Mouse (Mus musculus): ENCODE measurements around the gene Prss1.
"Not testable (repeated sequence)": the region's sequence is repeated elsewhere in the genome, so short reads cannot be mapped to it uniquely, and the experiment has no call there.

Prss1 gene

DNA sequence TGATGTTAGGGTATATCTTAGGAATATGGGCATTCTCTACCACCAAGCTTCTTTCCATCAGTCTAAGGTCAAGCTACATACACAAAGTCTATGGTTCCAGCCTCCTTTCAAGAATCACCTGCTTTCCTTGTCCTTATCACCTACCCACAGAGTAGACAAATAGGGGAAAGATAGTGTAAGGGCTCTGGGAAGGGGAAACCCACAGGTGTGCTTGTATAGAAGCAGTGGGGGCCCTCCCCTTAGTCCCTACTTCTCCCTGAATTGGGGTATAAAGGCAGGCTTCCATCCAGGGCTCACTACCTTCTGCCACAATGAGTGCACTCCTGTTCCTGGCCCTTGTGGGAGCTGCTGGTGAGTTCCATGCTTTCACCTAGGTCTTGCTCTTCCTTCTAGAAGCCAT lies at the start of gene Prss1:
Gene Prss1 (plus strand): TSS at position 301 of the 400 bp plus-strand sequence.
- DNase-seq (ENCODE audit: low spot score in 2 of 2) = not testable (repeated sequence)

DNA sequence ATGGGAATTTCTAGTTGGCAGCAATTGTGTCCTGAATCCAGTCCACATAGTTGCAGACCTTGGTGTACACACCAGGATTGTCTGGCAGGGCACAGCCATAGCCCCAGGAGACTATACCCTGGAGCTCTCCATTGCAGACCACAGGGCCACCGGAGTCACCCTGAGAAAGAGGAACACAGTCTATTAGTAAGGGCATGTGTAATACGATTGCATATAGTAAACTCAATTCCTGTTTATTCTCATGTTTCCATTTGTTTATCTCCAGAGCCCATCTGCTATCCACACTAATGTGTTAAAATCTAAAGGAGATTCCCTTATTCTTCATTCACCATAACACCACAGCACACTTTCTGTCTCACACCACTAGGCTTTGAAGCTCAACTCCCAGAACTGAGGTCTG lies 16.5 kb upstream of the Prss1 start:
- DNase-seq (ENCODE audit: low spot score in 2 of 2) = not testable (repeated sequence)

DNA sequence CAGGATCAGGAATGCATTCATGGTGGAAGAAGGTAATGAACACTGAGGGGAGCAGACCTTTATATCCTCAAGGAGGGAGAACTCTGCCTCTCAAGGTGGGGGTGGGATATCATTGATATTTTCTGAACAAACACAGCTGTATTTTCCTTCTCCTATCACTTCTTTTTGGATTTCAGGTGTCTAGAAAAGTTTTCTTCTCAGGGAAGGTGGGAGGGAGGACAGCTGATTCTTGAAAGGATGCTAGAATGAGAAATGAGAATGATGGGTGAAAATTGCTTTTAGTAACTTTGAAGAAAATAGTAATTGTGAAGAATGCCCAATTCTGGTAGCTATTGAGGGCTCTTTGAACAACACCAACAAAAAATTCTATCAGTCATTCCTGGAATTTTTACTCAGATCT lies 12.7 kb upstream of the Prss1 start, which contains the start of gene Gm10334:
Gene Gm10334 (minus strand): TSS at position 101 of the 400 bp plus-strand sequence.
- DNase-seq (ENCODE audit: low spot score in 2 of 2) = not testable (repeated sequence)

DNA sequence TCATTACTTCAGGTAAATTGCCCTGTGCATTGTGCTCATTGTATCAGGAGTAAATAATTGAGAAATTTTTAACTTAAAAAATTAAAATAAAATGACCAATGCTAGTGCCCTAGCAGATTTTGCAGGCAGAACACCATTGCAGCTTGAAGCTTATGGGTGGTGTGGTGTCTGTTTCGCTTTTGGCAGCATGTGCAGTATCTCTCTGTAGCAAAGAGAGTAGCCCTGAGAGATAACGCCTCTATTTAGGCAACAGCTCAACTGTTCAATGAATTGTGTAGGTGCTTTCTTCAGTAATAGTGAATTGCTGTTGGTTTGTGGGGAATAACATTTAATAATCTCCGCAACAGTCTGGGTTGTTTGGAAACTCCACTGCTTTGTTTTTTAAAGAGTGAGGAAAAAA lies 40.6 kb downstream of the Prss1 start:
- DNase-seq (ENCODE audit: low spot score in 2 of 2) = no peak

DNA sequence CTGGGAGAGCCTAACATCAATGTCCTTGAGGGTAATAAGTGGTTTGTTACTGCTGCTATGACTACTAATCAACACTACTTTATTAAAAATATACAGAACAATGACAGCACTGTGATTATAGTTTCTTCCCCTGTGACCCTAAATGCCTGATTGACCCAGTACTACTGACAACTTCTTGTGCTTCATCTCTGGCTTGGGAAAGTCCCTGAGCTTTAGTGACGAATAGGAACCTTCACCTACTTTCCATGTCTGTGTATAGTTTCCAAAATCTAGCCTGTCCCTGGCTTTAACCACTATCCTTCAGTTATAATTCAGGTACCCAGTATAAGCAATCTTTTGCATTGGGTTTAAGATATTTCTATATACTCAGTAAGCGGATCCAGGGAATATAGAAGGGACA lies 46.2 kb downstream of the Prss1 start:
- no peak for DNase-seq (ENCODE audit: low spot score in 2 of 2)

DNA sequence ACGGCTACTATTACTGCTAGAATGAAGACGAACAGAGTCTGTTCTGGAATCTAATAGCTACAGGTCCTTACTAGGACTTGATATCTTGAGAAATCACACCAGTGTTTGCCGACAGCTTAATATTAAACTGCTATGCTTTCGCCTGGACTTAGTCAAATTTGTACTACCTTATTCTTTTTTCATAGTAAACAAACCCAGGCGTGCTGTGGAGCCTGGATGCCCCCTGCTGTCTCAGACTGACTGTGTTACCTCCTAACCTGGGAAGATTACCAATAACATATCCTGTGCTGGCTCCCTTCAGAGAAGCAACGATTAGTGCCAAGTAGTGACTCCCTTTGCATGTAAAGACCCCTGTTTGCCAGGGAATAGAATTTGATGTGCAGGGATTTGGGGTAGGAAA lies 46.6 kb downstream of the Prss1 start:
- DNase-seq (ENCODE audit: low spot score in 2 of 2) = no peak

All from frontal cortex, postnatal 10 days (tissue).